Mouse (Mus musculus) spleen, adult 2 months (tissue): Measurements from ENCODE around the gene Elmo1. TPM values are rescaled to one million over a fixed set of nuclear protein-coding genes. Genes with fewer than 3 reads are reported as not detected.

Source experiments
- DNase-seq, 2 experiments: peaks; one replicate each; pipeline versions ENCODE4 v3.0.0 to v3.0.0-alpha.2; 2012 to 2021; ENCODE audit warnings: low spot score in 2 of 2, low read depth in 1 of 2
- H3K27ac ChIP-seq: fragments of 200-500 bp; 2 replicates; pipeline ENCODE4 v1.5.1; 2012; ENCODE audit warnings: low read length, inconsistent platforms; ENCODE audit not compliant: insufficient read depth
- H3K27me3 ChIP-seq: fragments of 200-500 bp; 2 replicates; pipeline ENCODE4 v1.6.1; 2012; ENCODE audit warnings: mild to moderate bottlenecking, moderate library complexity, low read length, inconsistent platforms; ENCODE audit not compliant: control insufficient read depth, insufficient read depth
- H3K36me3 ChIP-seq: fragments of 200-500 bp; 2 replicates; pipeline ENCODE4 v1.6.1; 2012; ENCODE audit warnings: mild to moderate bottlenecking, low read length, inconsistent platforms; ENCODE audit not compliant: control insufficient read depth, insufficient read depth
- H3K4me1 ChIP-seq: fragments of 200-500 bp; 2 replicates; pipeline ENCODE4 v1.6.1; 2011; ENCODE audit warnings: inconsistent platforms; ENCODE audit not compliant: control insufficient read depth, insufficient read depth, insufficient read length
- H3K4me3 ChIP-seq: fragments of 200-500 bp; 2 replicates; pipeline ENCODE4 v1.5.1; 2011; ENCODE audit warnings: mild to moderate bottlenecking, inconsistent platforms; ENCODE audit not compliant: insufficient read depth, insufficient read length; ENCODE audit errors: extremely low read depth
- CTCF ChIP-seq: fragments of 200-500 bp; IDR thresholded peaks from 2 replicates; pipeline ENCODE4 v1.5.1; 2011; ENCODE audit warnings: mild to moderate bottlenecking, inconsistent platforms; ENCODE audit not compliant: insufficient read depth, insufficient read length, insufficient replicate concordance; ENCODE audit errors: extremely low read depth
- POLR2A ChIP-seq: fragments of 200-500 bp; IDR thresholded peaks from 2 replicates; pipeline ENCODE4 v1.6.1; 2011; ENCODE audit warnings: low read depth, low read length, inconsistent platforms
- WGBS: fragments of 180-500 bp; shearing (Covaris S2); methylation state at CpG from one replicate; pipeline ENCODE4 v1.1.7; 2018; 5-methylcytosine and 5-hydroxymethylcytosine counted together
- polyA plus RNA-seq: library from polyadenylated mRNA; depleted of rRNA; stranded (reverse); fragments of >200 nt; gene quantifications from 2 replicates; pipeline ENCODE4 v1.2.3, GENCODE M21; 2012

Elmo1 gene
- polyA plus RNA-seq, 1 experiment, result 33.3 TPM

- Histone ChIP-seq H3K36me3 (peaks cover 6% of the 10 kb centered on the region; the same call in 1 of the 2 replicates), H3K4me3 (no peak overlapping the region), H3K4me1 (peaks cover 19% of the 10 kb centered on the region), H3K27me3 (no peaks in the 10 kb centered on the region), H3K27ac (peak overlapping the region; percentile 95)
- peak in 1 of 2 experiments; percentile 47 for DNase-seq
- TF ChIP-seq POLR2A (no peak), CTCF (no peak)
- 36% methylated on average over 5 of the region's 5 CpGs for WGBS
Measured at GRCm38 (mm10) chr13:20208867-20209266, 118.5 kb downstream of the Elmo1 start.

- DNase-seq, result no peak
- no peak for TF ChIP-seq POLR2A
- no peak for TF ChIP-seq CTCF
- no peaks in the 10 kb centered on the region for H3K27me3 ChIP-seq
- H3K4me1 ChIP-seq, result peaks cover 17% of the 10 kb centered on the region
- WGBS, result 71% methylated on average over 5 of the region's 5 CpGs
- peaks cover 10% of the 10 kb centered on the region; the same call in 1 of the 2 replicates for H3K36me3 ChIP-seq
- H3K4me3 ChIP-seq, result no peak overlapping the region
- no peak overlapping the region for H3K27ac ChIP-seq
Measured at GRCm38 (mm10) chr13:20211780-20212179, 121.4 kb downstream of the Elmo1 start.

- peak overlapping the region; percentile 13; the same call in 1 of the 2 replicates for H3K27ac ChIP-seq
- H3K36me3 ChIP-seq, result peaks cover 12% of the 10 kb centered on the region
- H3K4me3 ChIP-seq, result no peak overlapping the region
- no peak for TF ChIP-seq CTCF
- no peak for TF ChIP-seq POLR2A
- peaks cover 11% of the 10 kb centered on the region for H3K4me1 ChIP-seq
- no peaks in the 10 kb centered on the region for H3K27me3 ChIP-seq
- no peak for DNase-seq
- WGBS, result 65% methylated on average over 6 of the region's 6 CpGs
Measured at GRCm38 (mm10) chr13:20212665-20213064, 122.3 kb downstream of the Elmo1 start.

- 94% methylated on average over 5 of the region's 5 CpGs for WGBS
- TF ChIP-seq POLR2A, result no peak
- no peak for TF ChIP-seq CTCF
- peaks cover 16% of the 10 kb centered on the region for H3K36me3 ChIP-seq
- no peak for DNase-seq
- H3K27me3 ChIP-seq, result no peaks in the 10 kb centered on the region
- H3K4me3 ChIP-seq, result no peak overlapping the region
- peaks cover 4% of the 10 kb centered on the region for H3K4me1 ChIP-seq
- no peak overlapping the region for H3K27ac ChIP-seq
Measured at GRCm38 (mm10) chr13:20213861-20214260, 123.5 kb downstream of the Elmo1 start.

- Histone ChIP-seq H3K27ac (no peak overlapping the region), H3K4me1 (peaks cover 2% of the 10 kb centered on the region), H3K4me3 (no peak overlapping the region), H3K36me3 (peaks cover 13% of the 10 kb centered on the region), H3K27me3 (no peaks in the 10 kb centered on the region)
- no peak for TF ChIP-seq CTCF
- no peak for TF ChIP-seq POLR2A
- WGBS, result 87% methylated on average over 4 of the region's 4 CpGs
- no peak for DNase-seq
Measured at GRCm38 (mm10) chr13:20217453-20218090, 127.2 kb downstream of the Elmo1 start.

- no peak for TF ChIP-seq POLR2A
- TF ChIP-seq CTCF, result no peak
- WGBS, result 83% methylated on average over 4 of the region's 4 CpGs
- no peak overlapping the region for H3K4me3 ChIP-seq
Measured at GRCm38 (mm10) chr13:20218126-20218525, 127.7 kb downstream of the Elmo1 start.

GRCm38 (mm10) chr13:20220414-20220813 is 130.0 kb downstream of the Elmo1 start:
- Histone ChIP-seq H3K36me3 (peaks cover 8% of the 10 kb centered on the region), H3K27me3 (no peaks in the 10 kb centered on the region), H3K27ac (no peak overlapping the region), H3K4me1 (no peaks in the 10 kb centered on the region), H3K4me3 (no peak overlapping the region)
- no peak for DNase-seq
- TF ChIP-seq CTCF (no peak), POLR2A (no peak)

More at GRCm38 (mm10) chr13:20218126-20218525, 127.7 kb downstream of the Elmo1 start:
- H3K4me1 ChIP-seq, result no peaks in the 10 kb centered on the region; the same call in 1 of the 2 replicates
- no peak overlapping the region for H3K27ac ChIP-seq
- peaks cover 13% of the 10 kb centered on the region for H3K36me3 ChIP-seq
- DNase-seq, result no peak
- H3K27me3 ChIP-seq, result no peaks in the 10 kb centered on the region
